Mouse (Mus musculus) thymus, adult 2 months (tissue): ENCODE results near the gene Adora2a. TPM values are rescaled to one million over a fixed set of nuclear protein-coding genes. Genes with fewer than 3 reads are reported as not detected.

Experiments used
- DNase-seq: peaks from one replicate; pipeline ENCODE4 v3.0.0; 2021
- H3K27ac ChIP-seq: fragments of 200-500 bp; 2 replicates; pipeline ENCODE4 v1.5.1; 2012; ENCODE audit warnings: low read length, control low read depth; ENCODE audit not compliant: control insufficient read depth, insufficient read depth
- H3K27me3 ChIP-seq: fragments of 200-500 bp; 2 replicates; pipeline ENCODE4 v1.6.1; 2012; ENCODE audit warnings: mild to moderate bottlenecking, low read length, moderate library complexity, mixed read lengths; ENCODE audit not compliant: control insufficient read depth, insufficient read depth
- H3K36me3 ChIP-seq: fragments of 200-500 bp; 2 replicates; pipeline ENCODE4 v1.6.1; 2012; ENCODE audit warnings: mild to moderate bottlenecking, low read length, moderate library complexity; ENCODE audit not compliant: control insufficient read depth, insufficient read depth
- H3K4me1 ChIP-seq: fragments of 200-500 bp; replicated peaks from 2 replicates; pipeline ENCODE4 v1.6.1; 2012; ENCODE audit warnings: low read length; ENCODE audit not compliant: control insufficient read depth, insufficient read depth
- H3K4me3 ChIP-seq: fragments of 200-500 bp; 2 replicates; pipeline ENCODE4 v1.5.1; 2012; ENCODE audit warnings: mild to moderate bottlenecking, low read length, control low read depth, moderate library complexity; ENCODE audit not compliant: control insufficient read depth, insufficient read depth
- CTCF ChIP-seq: fragments of 200-500 bp; IDR thresholded peaks from 2 replicates; pipeline ENCODE4 v1.5.1; 2012; ENCODE audit warnings: mild to moderate bottlenecking, control low read depth, low read length, moderate library complexity, borderline replicate concordance; ENCODE audit not compliant: control insufficient read depth, poor library complexity, insufficient read depth; ENCODE audit errors: extremely low read depth
- POLR2A ChIP-seq: fragments of 200-500 bp; IDR thresholded peaks from 2 replicates; pipeline ENCODE4 v1.6.1; 2012; ENCODE audit warnings: mild to moderate bottlenecking, low read length, control low read depth, moderate library complexity; ENCODE audit not compliant: control insufficient read depth, poor library complexity, insufficient read depth; ENCODE audit errors: extremely low read depth
- WGBS: fragments of 180-500 bp; shearing (Covaris S2); methylation state at CpG from one replicate; pipeline ENCODE4 v1.1.7; 2018; 5-methylcytosine and 5-hydroxymethylcytosine counted together
- polyA plus RNA-seq: library from polyadenylated mRNA; depleted of rRNA; stranded (reverse); fragments of >200 nt; gene quantifications from 2 replicates; pipeline ENCODE4 v1.2.3, GENCODE M21; 2012; rRNA removed

Adora2a gene
- polyA plus RNA-seq, 1 experiment, result 53.4 TPM

DNA sequence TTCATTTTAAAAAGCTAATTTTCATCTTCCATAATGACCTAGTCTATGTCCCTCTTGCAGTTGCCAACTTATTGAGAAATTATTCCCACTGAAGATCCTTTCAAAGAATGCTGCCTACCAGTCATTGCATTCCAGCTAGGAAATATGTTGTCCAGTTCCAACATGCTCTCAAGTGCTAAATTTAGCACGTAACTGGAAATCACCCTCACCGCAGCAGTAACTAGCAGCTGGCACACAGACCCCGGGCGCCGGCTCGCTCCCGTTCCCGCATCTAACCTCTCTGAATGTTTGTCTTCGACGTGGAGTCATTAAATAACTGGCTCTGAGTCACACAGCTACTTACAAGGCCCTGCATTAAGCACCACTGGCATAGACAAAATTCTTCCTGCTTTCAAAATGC lies 62.0 kb downstream of the Adora2a start:
- 88% methylated on average over 10 of the region's 10 CpGs for WGBS
- TF ChIP-seq POLR2A, result no peak
- no peak for TF ChIP-seq CTCF
- H3K27ac ChIP-seq, result no peak overlapping the region
- H3K27me3 ChIP-seq, result no peaks in the 10 kb centered on the region
- no peak for DNase-seq
- H3K36me3 ChIP-seq, result no peaks in the 10 kb centered on the region
- no peak overlapping the region for H3K4me3 ChIP-seq
- H3K4me1 ChIP-seq, result no peaks in the 10 kb centered on the region

Other genes with a start within 250 kb of the Adora2a start
- gene Specc1l, start 104.8 kb upstream of the Adora2a start, polyA plus RNA-seq, result 25.9 and 31.6 TPM in 2 replicates
- 0.77 and 0.97 TPM in 2 replicates for gene Upb1, start 84.2 kb downstream of the Adora2a start, polyA plus RNA-seq
- gene Snrpd3, start 200.7 kb downstream of the Adora2a start, polyA plus RNA-seq, result 25.1 and 28.3 TPM in 2 replicates
- gene Gucd1, start 201.1 kb downstream of the Adora2a start, polyA plus RNA-seq, result 77.0 and 80.5 TPM in 2 replicates
- 1.8 and 2.2 TPM in 2 replicates for gene Lrrc75b, start 243.5 kb downstream of the Adora2a start, polyA plus RNA-seq
- 5.6 and 6.9 TPM in 2 replicates for gene Ggt1, start 244.7 kb downstream of the Adora2a start, polyA plus RNA-seq